Mouse (Mus musculus) CH12.LX (cell line): ENCODE data around the gene Ost4.

ENCODE experiments used
- CTCF ChIP-seq, 2 experiments: IDR thresholded peaks in 1 of 2; conservative IDR thresholded peaks in 1 of 2; 2 replicates each; pipeline ENCODE4 v1.5.1; 2011 to 2012; ENCODE audit warnings: low read depth in 2 of 2, low read length in 2 of 2, improper control_type of control experiment in 1 of 2, inconsistent platforms in 1 of 2, mild to moderate bottlenecking in 1 of 2, moderate library complexity in 1 of 2
- EP300 ChIP-seq: IDR thresholded peaks from 2 replicates; pipeline ENCODE4 v1.6.1; 2011; ENCODE audit warnings: low read length, improper control_type of control experiment
- PAX5 ChIP-seq: IDR thresholded peaks from 2 replicates; pipeline ENCODE4 v1.6.1; 2012; ENCODE audit warnings: low read length, inconsistent platforms, mixed read lengths
- POLR2A ChIP-seq: IDR thresholded peaks from 2 replicates; pipeline ENCODE4 v1.6.1; 2011; ENCODE audit warnings: low read depth, mild to moderate bottlenecking, improper control_type of control experiment, low read length
- POLR2AphosphoS2 ChIP-seq: IDR thresholded peaks from 2 replicates; pipeline ENCODE4 v1.6.1; 2011; ENCODE audit warnings: low read depth, low read length, improper control_type of control experiment
- TBP ChIP-seq: conservative IDR thresholded peaks from 2 replicates; pipeline ENCODE4 v1.6.1; 2011; ENCODE audit warnings: low read depth, low read length, improper control_type of control experiment
- USF2 ChIP-seq: conservative IDR thresholded peaks from 2 replicates; pipeline ENCODE4 v1.6.1; 2011; ENCODE audit warnings: low read depth, low read length, improper control_type of control experiment
- ZKSCAN1 ChIP-seq: IDR thresholded peaks from 2 replicates; pipeline ENCODE4 v1.6.1; 2012; ENCODE audit warnings: low read depth, inconsistent platforms, low read length, improper control_type of control experiment, borderline replicate concordance

GRCm38 (mm10) chr5:30948620-30949019 is 41.0 kb upstream of the Ost4 start:
- no peak for TF ChIP-seq ZKSCAN1
- no peak for TF ChIP-seq CTCF (conservative IDR thresholded peaks at IDR 0.05 in 1 of 2, IDR thresholded peaks at IDR 0.05 in 1 of 2; ENCODE audit: low read depth in 2 of 2, low read length in 2 of 2)
- TF ChIP-seq USF2, result no peak
- TF ChIP-seq TBP, result no peak
- no peak for TF ChIP-seq POLR2A
- no peak for TF ChIP-seq PAX5
- TF ChIP-seq POLR2AphosphoS2, result no peak
- TF ChIP-seq EP300, result no peak
